Mouse (Mus musculus): Measurements from ENCODE around the gene Hip1r. TPM values are rescaled to one million over a fixed set of nuclear protein-coding genes. Genes with fewer than 3 reads are reported as not detected.

Hip1r gene
- total and polyA plus RNA-seq, 3 experiments = 16.6 to 31.6 TPM; not detected in 1

- H3K79me2 ChIP-seq (ENCODE audit: control insufficient read depth, insufficient read depth, low read length, poor library complexity) = peaks cover 92% of the 10 kb centered on the region
- DNase-seq (ENCODE audit: low read depth, low spot score) = no peak
- no peaks in the 10 kb centered on the region for H3K27me3 ChIP-seq (ENCODE audit: control insufficient read depth in 1 of 2, insufficient read depth in 2 of 2, low read length in 2 of 2)
- H3K9me3 ChIP-seq (replicated peaks; ENCODE audit: insufficient read depth, low read length) = no peaks in the 10 kb centered on the region
- H3K27ac ChIP-seq (ENCODE audit: control insufficient read depth, low read depth, low read length) = no peak overlapping the region
- H3K9ac ChIP-seq (ENCODE audit: control insufficient read depth, low read depth, low read length, poor library complexity, severe bottlenecking) = no peak overlapping the region
- no peak overlapping the region for H3K4me3 ChIP-seq (ENCODE audit: control insufficient read depth in 1 of 2, insufficient read depth in 1 of 2, low read depth in 2 of 2, low read length in 2 of 2)
- H3K4me1 ChIP-seq (ENCODE audit: control insufficient read depth in 1 of 2, insufficient read depth in 2 of 2, low read length in 2 of 2) = peaks cover 18 to 58% of the 10 kb centered on the region in 2 experiments
- peaks cover 5 to 44% of the 10 kb centered on the region in 2 experiments for H3K36me3 ChIP-seq (ENCODE audit: control insufficient read depth in 1 of 2, insufficient read depth in 2 of 2, low read length in 2 of 2)
- TF ChIP-seq EP300 (IDR thresholded peaks at IDR 0.05; ENCODE audit: low read depth in 1 of 2, low read length in 2 of 2) (no peak), CTCF (IDR thresholded peaks at IDR 0.05 in 2 of 3, conservative IDR thresholded peaks at IDR 0.05 in 1 of 3; ENCODE audit: control insufficient read depth in 1 of 3, insufficient read depth in 1 of 3, low read depth in 2 of 3, low read length in 3 of 3, poor library complexity in 1 of 3, severe bottlenecking in 1 of 3) (no peak), SMC3 (IDR thresholded peaks at IDR 0.05; ENCODE audit: low read depth, low read length) (no peak), NRF1 (IDR thresholded peaks at IDR 0.05; ENCODE audit: insufficient read depth, low read depth, low read length, poor library complexity, severe bottlenecking) (no peak), POLR2AphosphoS2 (IDR thresholded peaks at IDR 0.05; ENCODE audit: low read length) (no peak), SIN3A (IDR thresholded peaks at IDR 0.05; ENCODE audit: low read length) (no peak), ZMIZ1 (IDR thresholded peaks at IDR 0.05; ENCODE audit: low read depth, low read length) (no peak), JUND (IDR thresholded peaks at IDR 0.05; ENCODE audit: low read depth, low read length) (no peak), GATA1 (IDR thresholded peaks at IDR 0.05; ENCODE audit: low read depth, low read length) (no peak), MYB (IDR thresholded peaks at IDR 0.05; ENCODE audit: low read depth, low read length) (no peak), MAFK (IDR thresholded peaks at IDR 0.05; ENCODE audit: borderline replicate concordance, low read depth, low read length) (no peak), POLR2A (IDR thresholded peaks at IDR 0.05; ENCODE audit: control insufficient read depth in 1 of 2, insufficient read depth in 1 of 2, low read depth in 1 of 2, low read length in 2 of 2, poor library complexity in 1 of 2) (no peak), MAX (IDR thresholded peaks at IDR 0.05; ENCODE audit: low read length) (no peak), USF1 (IDR thresholded peaks at IDR 0.05; ENCODE audit: low read depth, low read length) (no peak), ELF1 (IDR thresholded peaks at IDR 0.05; ENCODE audit: low read depth, low read length) (no peak)
Observed at GRCm38 (mm10) chr5:124016291-124016821, 42.9 kb downstream of the Hip1r start.

DNA sequence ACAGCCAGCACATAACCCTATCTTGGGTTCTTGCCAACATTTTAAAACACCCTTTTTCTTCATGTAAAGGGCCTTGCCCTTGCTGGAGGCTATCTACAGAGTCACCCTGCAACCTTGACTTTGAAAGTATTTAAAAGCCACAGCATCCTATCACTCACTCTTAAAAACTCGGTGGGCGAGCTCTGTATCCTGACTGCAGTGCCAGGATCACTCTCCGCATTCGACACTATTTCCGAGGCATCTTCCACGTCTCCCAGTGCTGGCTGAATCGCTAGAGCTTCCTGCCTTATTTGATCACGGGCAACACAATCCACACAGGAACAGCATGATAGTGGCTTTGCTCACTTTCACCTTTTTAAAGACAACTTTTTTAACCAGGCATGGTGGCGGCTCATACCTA, 44.5 kb downstream of the Hip1r start:
- Histone ChIP-seq H3K4me1 (ENCODE audit: control insufficient read depth in 1 of 2, insufficient read depth in 2 of 2, low read length in 2 of 2) (peaks cover 21 to 54% of the 10 kb centered on the region in 2 experiments), H3K27ac (ENCODE audit: control insufficient read depth, low read depth, low read length) (no peak overlapping the region), H3K9me3 (replicated peaks; ENCODE audit: insufficient read depth, low read length) (no peaks in the 10 kb centered on the region), H3K27me3 (ENCODE audit: control insufficient read depth in 1 of 2, insufficient read depth in 2 of 2, low read length in 2 of 2) (no peaks in the 10 kb centered on the region), H3K79me2 (ENCODE audit: control insufficient read depth, insufficient read depth, low read length, poor library complexity) (peaks cover 86% of the 10 kb centered on the region), H3K9ac (ENCODE audit: control insufficient read depth, low read depth, low read length, poor library complexity, severe bottlenecking) (no peak overlapping the region), H3K36me3 (ENCODE audit: control insufficient read depth in 1 of 2, insufficient read depth in 2 of 2, low read length in 2 of 2) (peaks cover 5 to 41% of the 10 kb centered on the region in 2 experiments), H3K4me3 (ENCODE audit: control insufficient read depth in 1 of 2, insufficient read depth in 1 of 2, low read depth in 2 of 2, low read length in 2 of 2) (no peak overlapping the region)
- DNase-seq (ENCODE audit: low read depth, low spot score) = no peak
- TF ChIP-seq MYC (IDR thresholded peaks at IDR 0.05; ENCODE audit: low read depth, low read length) (no peak), GATA1 (IDR thresholded peaks at IDR 0.05; ENCODE audit: low read depth, low read length) (no peak)

Measured in MEL (cell line).